ENCODE assay signal across 25 mouse cellular contexts in genomic region chr9:97098985-97099384, GRCm38 (mm10).
"Had no signal": no experiment of that assay in that cellular context is flagged by ENCODE, and none has a peak within 500 bp of the region (broad histone marks: within the 10 kb centered on the region; RNA-seq: fewer than 3 reads in every experiment).

No protein-coding gene starts in this region.

- H3K9me3 ChIP-seq: heart, embryonic 13.5 days; heart, embryonic 15.5 days; hindbrain, embryonic 13.5 days; hindbrain, embryonic 15.5 days; kidney, embryonic 15.5 days; limb, embryonic 10.5 days; limb, embryonic 12.5 days had no signal

- ATAC-seq: forebrain, postnatal 0 days; hindbrain, postnatal 0 days had no signal

- H3K27me3 ChIP-seq: heart, embryonic 13.5 days; heart, embryonic 15.5 days; hindbrain, embryonic 13.5 days; hindbrain, embryonic 15.5 days; kidney, embryonic 15.5 days; limb, embryonic 12.5 days had no signal

- H3K27ac ChIP-seq: heart, adult 2 months; heart, embryonic 13.5 days; heart, embryonic 15.5 days; hindbrain, embryonic 13.5 days; hindbrain, embryonic 15.5 days; hindbrain, postnatal 0 days; kidney, embryonic 15.5 days; kidney, postnatal 0 days; layer of hippocampus, adult 2 months; left cerebral cortex, adult 2 months; limb, embryonic 10.5 days; limb, embryonic 12.5 days had no signal

- H3K4me3 ChIP-seq: heart, adult 2 months; heart, embryonic 13.5 days; heart, embryonic 15.5 days; hindbrain, embryonic 13.5 days; hindbrain, embryonic 15.5 days; kidney, embryonic 15.5 days; layer of hippocampus, adult 2 months; left cerebral cortex, adult 2 months; limb, embryonic 10.5 days; limb, embryonic 12.5 days had no signal

- DNase-seq: forebrain, postnatal 0 days; gastrocnemius, postnatal 14 days; gastrocnemius, postnatal 36 days; heart, adult 11 months; heart, adult 2 months; heart, postnatal 14 days; heart, postnatal 36 days; kidney, adult 11 months; kidney, adult 2 months; kidney, adult 9 months; kidney, postnatal 14 days; kidney, postnatal 36 days had no signal

- H3K4me2 ChIP-seq: heart, embryonic 11.5 days; heart, embryonic 13.5 days; heart, embryonic 15.5 days; hindbrain, embryonic 13.5 days; hindbrain, embryonic 15.5 days; kidney, embryonic 15.5 days; limb, embryonic 12.5 days; liver, embryonic 11.5 days had no signal

- H3K4me1 ChIP-seq: hindbrain, embryonic 15.5 days had no signal

- H3K9ac ChIP-seq: forebrain, postnatal 0 days; heart, embryonic 13.5 days; heart, embryonic 15.5 days; hindbrain, embryonic 13.5 days; hindbrain, embryonic 15.5 days; kidney, embryonic 15.5 days; limb, embryonic 12.5 days had no signal
